Mouse (Mus musculus) neural tube, embryonic 12.5 days (tissue): ENCODE data around the gene 1700019N19Rik. TPM values are rescaled to one million over a fixed set of nuclear protein-coding genes. Genes with fewer than 3 reads are reported as not detected.

ENCODE experiments used
- ATAC-seq: fragments of 200-750 bp; cut with Nextera tagmentation; 2 replicates; pipeline ENCODE4 v1.8.0; 2017; ENCODE audit warnings: low read depth, mild to moderate bottlenecking, moderate TSS enrichment, moderate library complexity; ENCODE audit not compliant: low FRiP score
- H3K27ac ChIP-seq: fragments of 300-500 bp; sonication (generic); 2 replicates; pipeline ENCODE4 v1.5.1; 2016
- H3K27me3 ChIP-seq: fragments of 300-500 bp; sonication (generic); replicated peaks from 2 replicates; pipeline ENCODE4 v1.6.1; 2016; ENCODE audit warnings: mild to moderate bottlenecking
- H3K36me3 ChIP-seq: fragments of 300-500 bp; sonication (generic); 2 replicates; pipeline ENCODE4 v1.6.1; 2016; ENCODE audit warnings: mild to moderate bottlenecking
- H3K4me1 ChIP-seq: fragments of 300-500 bp; sonication (generic); 2 replicates; pipeline ENCODE4 v1.6.1; 2016
- H3K4me2 ChIP-seq: fragments of 300-500 bp; sonication (generic); replicated peaks from 2 replicates; pipeline ENCODE4 v1.6.1; 2016; ENCODE audit warnings: mild to moderate bottlenecking
- H3K4me3 ChIP-seq: fragments of 300-500 bp; sonication (generic); 2 replicates; pipeline ENCODE4 v1.5.1; 2016
- H3K9ac ChIP-seq: fragments of 300-500 bp; sonication (generic); 2 replicates; pipeline ENCODE4 v1.6.1; 2016; ENCODE audit warnings: mild to moderate bottlenecking
- H3K9me3 ChIP-seq: fragments of 300-500 bp; sonication (generic); 2 replicates; pipeline ENCODE4 v1.6.1; 2016; ENCODE audit warnings: mild to moderate bottlenecking
- WGBS: fragments of 180-500 bp; shearing (Covaris S2); methylation state at CpG from one replicate; pipeline ENCODE4 v1.1.7; 2016; 5-methylcytosine and 5-hydroxymethylcytosine counted together
- polyA plus RNA-seq: library from polyadenylated mRNA; unstranded; fragments of >200 nt; fragmentation: Nextera tagmentation; extraction: Ambion mirVana; gene quantifications from 2 replicates; pipeline ENCODE4 v1.2.1, GENCODE M21; 2016

The 1700019N19Rik gene
- polyA plus RNA-seq, 1 experiment from 2014 or later, result not detected

DNA sequence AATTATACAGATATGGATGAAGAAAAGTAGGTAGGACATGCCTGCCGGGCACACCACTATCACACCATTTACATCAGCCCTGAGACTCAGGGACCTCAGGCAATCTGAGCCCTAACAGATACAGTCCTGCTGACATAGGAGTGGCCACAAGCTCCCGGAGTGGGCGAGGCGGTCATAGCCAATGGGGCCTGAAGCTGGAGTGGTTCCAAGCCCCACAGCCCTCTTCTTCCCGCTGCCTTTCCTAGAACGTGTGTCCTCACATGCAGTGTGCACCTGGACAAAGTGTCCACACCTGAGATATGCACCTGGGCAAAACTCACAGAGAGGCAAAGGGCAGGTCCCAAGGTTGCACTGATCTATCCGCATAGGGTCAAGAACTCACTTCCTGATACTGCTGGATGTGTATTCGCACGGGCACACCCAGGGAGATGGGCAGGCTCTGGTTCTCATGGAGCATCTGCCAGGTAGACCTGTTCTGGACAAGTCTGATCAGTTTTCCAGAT lies 46.7 kb downstream of the 1700019N19Rik start:
- Histone ChIP-seq H3K9me3 (no peaks in the 10 kb centered on the region), H3K9ac (no peak overlapping the region), H3K4me1 (no peaks in the 10 kb centered on the region), H3K4me2 (no peak overlapping the region), H3K36me3 (no peaks in the 10 kb centered on the region), H3K27me3 (no peaks in the 10 kb centered on the region), H3K27ac (no peak overlapping the region), H3K4me3 (no peak overlapping the region)
- no peak for ATAC-seq
- WGBS, result 91% methylated on average over 9 of the region's 9 CpGs

DNA sequence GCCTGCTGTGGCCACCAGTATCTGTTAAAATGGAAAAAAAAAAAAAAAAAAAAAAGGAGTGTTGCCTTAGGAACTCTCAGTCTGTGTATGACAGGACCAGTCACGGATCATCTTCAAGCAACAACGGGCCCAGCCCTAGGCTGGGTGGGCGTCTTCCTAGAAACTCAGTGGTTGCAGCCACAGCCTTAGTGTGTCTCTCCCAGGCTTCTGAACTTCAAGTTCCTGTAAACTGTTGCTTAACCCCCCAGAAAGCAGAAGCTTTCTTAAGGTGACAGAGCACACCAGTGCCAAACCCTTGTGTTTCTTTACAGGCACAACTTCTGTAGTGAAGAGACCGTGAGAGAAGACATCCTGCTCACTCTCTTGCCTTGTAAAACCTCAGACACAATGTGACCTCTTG lies 50.5 kb downstream of the 1700019N19Rik start:
- ATAC-seq, result no peak
- 31% methylated on average over 4 of the region's 4 CpGs for WGBS
- no peak overlapping the region for H3K27ac ChIP-seq
- no peak overlapping the region for H3K4me3 ChIP-seq
- H3K36me3 ChIP-seq, result no peaks in the 10 kb centered on the region
- H3K9me3 ChIP-seq, result no peaks in the 10 kb centered on the region
- H3K27me3 ChIP-seq, result no peaks in the 10 kb centered on the region
- no peak overlapping the region for H3K9ac ChIP-seq
- no peak overlapping the region for H3K4me2 ChIP-seq
- H3K4me1 ChIP-seq, result no peaks in the 10 kb centered on the region

- Histone ChIP-seq H3K4me3 (no peak overlapping the region), H3K36me3 (no peaks in the 10 kb centered on the region), H3K9ac (no peak overlapping the region), H3K27me3 (no peaks in the 10 kb centered on the region), H3K27ac (no peak overlapping the region), H3K4me1 (no peaks in the 10 kb centered on the region), H3K9me3 (no peaks in the 10 kb centered on the region), H3K4me2 (no peak overlapping the region)
- ATAC-seq, result no peak
- 85% methylated on average over 4 of the region's 4 CpGs for WGBS
Observed at GRCm38 (mm10) chr19:58742711-58743110, 51.5 kb downstream of the 1700019N19Rik start.

DNA sequence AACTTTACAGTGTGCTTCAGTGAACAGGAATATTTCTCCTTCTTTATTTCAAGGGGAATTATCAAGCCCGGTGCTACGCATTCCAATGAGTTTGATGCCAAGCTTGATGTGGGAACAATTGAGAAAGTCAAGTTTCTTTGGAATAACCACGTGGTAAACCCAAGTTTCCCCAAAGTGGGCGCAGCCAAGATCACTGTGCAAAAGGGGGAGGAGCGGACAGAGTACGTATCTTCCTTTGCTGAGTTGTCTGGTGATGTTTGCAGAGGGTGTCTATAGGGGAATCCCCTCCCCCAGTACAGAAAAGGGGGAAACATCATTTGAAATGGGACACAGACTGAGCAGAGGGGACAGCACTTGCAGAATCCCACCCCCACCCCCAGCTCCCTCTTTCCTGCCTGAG lies 53.2 kb downstream of the 1700019N19Rik start:
- Histone ChIP-seq H3K4me1 (no peaks in the 10 kb centered on the region), H3K36me3 (no peaks in the 10 kb centered on the region), H3K9ac (no peak overlapping the region), H3K27ac (no peak overlapping the region), H3K9me3 (no peaks in the 10 kb centered on the region), H3K4me2 (no peak overlapping the region), H3K4me3 (no peak overlapping the region), H3K27me3 (no peaks in the 10 kb centered on the region)
- WGBS, result 74% methylated on average over 6 of the region's 6 CpGs
- ATAC-seq, result no peak

DNA sequence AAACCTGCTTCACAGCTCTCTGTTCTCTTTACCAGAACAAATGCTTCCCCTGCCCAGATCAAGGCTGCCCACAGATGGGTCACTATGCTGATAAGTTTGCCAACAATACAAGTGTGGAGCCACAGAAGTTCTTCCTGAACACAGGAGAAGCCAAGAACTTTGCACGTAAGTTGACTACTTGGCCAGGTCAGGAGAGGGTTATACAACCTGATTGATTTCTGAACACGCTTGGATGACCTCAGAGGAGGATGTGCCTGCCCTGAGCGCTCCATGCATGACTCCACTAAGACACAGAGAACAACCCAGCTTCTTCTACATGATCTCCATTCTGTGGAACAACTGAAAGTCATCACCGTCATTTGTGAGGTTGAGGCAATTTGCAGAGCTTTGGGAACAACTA lies 56.1 kb downstream of the 1700019N19Rik start:
- Histone ChIP-seq H3K9ac (no peak overlapping the region), H3K9me3 (no peaks in the 10 kb centered on the region), H3K27me3 (no peaks in the 10 kb centered on the region), H3K4me2 (no peak overlapping the region), H3K4me3 (no peak overlapping the region), H3K27ac (no peak overlapping the region), H3K36me3 (no peaks in the 10 kb centered on the region), H3K4me1 (no peaks in the 10 kb centered on the region)
- no peak for ATAC-seq
- 90% methylated on average over 4 of the region's 4 CpGs for WGBS

Other genes starting within 250 kb of the 1700019N19Rik start
- 0.60 TPM in 1 of 2 replicates, not detected in the other for gene Pnlip, start 142.0 kb downstream of the 1700019N19Rik start, polyA plus RNA-seq
- 0.45 TPM in 1 of 2 replicates, not detected in the other for gene Pnliprp1, start 65.6 kb downstream of the 1700019N19Rik start, polyA plus RNA-seq
- gene Pnliprp2, start 34.7 kb downstream of the 1700019N19Rik start, polyA plus RNA-seq, result not detected in 2 replicates
- 0.41 and 0.55 TPM in 2 replicates for gene Eno4, start 149.0 kb upstream of the 1700019N19Rik start, polyA plus RNA-seq
- 67.0 and 74.2 TPM in 2 replicates for gene Hspa12a, start 149.2 kb upstream of the 1700019N19Rik start, polyA plus RNA-seq